In the genomic region with DNA sequence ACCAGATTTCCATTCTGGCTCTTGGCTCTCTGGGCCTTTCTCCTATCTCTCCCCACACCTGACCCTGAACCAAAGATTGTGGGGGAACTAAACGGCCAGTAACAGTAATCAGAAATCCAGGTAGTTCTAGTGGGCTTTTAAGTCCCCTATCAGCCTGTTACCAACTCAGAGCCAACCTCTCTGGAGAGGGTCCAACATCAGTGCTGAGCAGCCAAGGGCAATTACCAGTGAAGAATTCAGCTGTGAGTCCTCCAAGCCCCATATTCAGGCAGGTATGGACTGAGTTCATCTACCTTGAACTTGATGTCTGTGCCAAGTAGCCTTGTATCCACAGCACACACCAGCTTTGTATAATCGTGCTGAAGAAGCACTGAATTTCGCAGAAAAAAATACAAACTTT, we compare ENCODE assay signal across 19 mouse cellular contexts.
"Had no signal": no experiment of that assay in that cellular context is flagged by ENCODE, and none has a peak within 500 bp of the region (broad histone marks: within the 10 kb centered on the region; RNA-seq: fewer than 3 reads in every experiment).

No protein-coding gene starts in this region.

- H3K4me2 ChIP-seq: lung, embryonic 14.5 days; midbrain, embryonic 12.5 days; neural tube, embryonic 13.5 days; neural tube, embryonic 15.5 days had no signal

- H3K9ac ChIP-seq: lung, embryonic 14.5 days; midbrain, embryonic 12.5 days; neural tube, embryonic 13.5 days; neural tube, embryonic 15.5 days had no signal

- DNase-seq: lung, adult 18-20 months; lung, embryonic 14.5 days; lung, postnatal 10 days; lung, postnatal 4 days; midbrain, embryonic 14.5 days; retina, postnatal 1 day; right cerebral cortex, adult 18-20 months; right cerebral cortex, postnatal 25 days; right cerebral cortex, postnatal 4 days; spleen, adult 18-20 months; thymus, adult 18-20 months; thymus, postnatal 14 days; thymus, postnatal 36 days had no signal

- H3K4me1 ChIP-seq: midbrain, embryonic 10.5 days; midbrain, embryonic 12.5 days; neural tube, embryonic 15.5 days had no signal

- H3K27ac ChIP-seq: midbrain, embryonic 10.5 days; midbrain, embryonic 12.5 days; neural tube, embryonic 13.5 days; neural tube, embryonic 15.5 days had no signal

- H3K27me3 ChIP-seq: midbrain, embryonic 12.5 days; neural tube, embryonic 13.5 days; neural tube, embryonic 15.5 days had no signal

- H3K9me3 ChIP-seq: midbrain, embryonic 10.5 days; midbrain, embryonic 12.5 days; neural tube, embryonic 13.5 days; neural tube, embryonic 15.5 days had no signal

- ATAC-seq: midbrain, embryonic 16.5 days had no signal

- H3K36me3 ChIP-seq: midbrain, embryonic 10.5 days; midbrain, embryonic 12.5 days; neural tube, embryonic 13.5 days; neural tube, embryonic 15.5 days had no signal

- H3K4me3 ChIP-seq: midbrain, embryonic 10.5 days; midbrain, embryonic 12.5 days; myocyte; neural tube, embryonic 13.5 days; neural tube, embryonic 15.5 days had no signal
